8 mouse cellular contexts compared by ENCODE assay signal in genomic region chr6:115049015-115049414, GRCm38 (mm10). TPM values are rescaled to one million over a fixed set of nuclear protein-coding genes. Genes with fewer than 3 reads are reported as not detected.
DNase-seq lines count a peak whose midpoint lies in the region; ATAC-seq and TF ChIP-seq lines count a peak whose summit lies in the region.

No protein-coding gene starts in this region.

- peak; percentile 67 for TF ChIP-seq CTCF in E14TG2a.4 (conservative IDR thresholded peaks at IDR 0.05; ENCODE audit: low read length)
- TF ChIP-seq CTCF in embryonic fibroblast, embryonic 13.5 days (IDR thresholded peaks at IDR 0.05; ENCODE audit: borderline replicate concordance, insufficient read depth, low read length): peak; percentile 19; the same call in 1 of the 2 replicates

- H3K9me3 ChIP-seq in intestine, embryonic 14.5 days (ENCODE audit: control insufficient read depth, low read length): no peaks in the 10 kb centered on the region
- no peaks in the 10 kb centered on the region for H3K9me3 ChIP-seq in intestine, embryonic 15.5 days
- H3K9me3 ChIP-seq in E14TG2a.4 (ENCODE audit: low read length): peaks cover 19% of the 10 kb centered on the region

- TF ChIP-seq POLR2A in embryonic fibroblast, embryonic 13.5 days (IDR thresholded peaks at IDR 0.05; ENCODE audit: low read depth, low read length): no peak

- no peak overlapping the region for H3K9ac ChIP-seq in intestine, embryonic 14.5 days (ENCODE audit: low read length)
- no peak overlapping the region for H3K9ac ChIP-seq in intestine, embryonic 15.5 days

- H3K36me3 ChIP-seq in intestine, embryonic 14.5 days (ENCODE audit: control insufficient read depth, insufficient read depth, low read length): no peaks in the 10 kb centered on the region
- H3K36me3 ChIP-seq in intestine, embryonic 15.5 days: no peaks in the 10 kb centered on the region
- no peaks in the 10 kb centered on the region for H3K36me3 ChIP-seq in E14TG2a.4 (ENCODE audit: insufficient read depth, low read length)

- H3K27me3 ChIP-seq in intestine, embryonic 14.5 days (replicated peaks; ENCODE audit: control insufficient read depth, insufficient read depth, low read length): no peaks in the 10 kb centered on the region
- H3K27me3 ChIP-seq in intestine, embryonic 15.5 days (replicated peaks): no peaks in the 10 kb centered on the region
- peaks cover 9% of the 10 kb centered on the region; the same call in 1 of the 2 replicates for H3K27me3 ChIP-seq in E14TG2a.4 (ENCODE audit: insufficient read depth, low read length)

- no peak overlapping the region for H3K27ac ChIP-seq in intestine, embryonic 14.5 days (ENCODE audit: low read depth)
- no peak overlapping the region for H3K27ac ChIP-seq in intestine, embryonic 15.5 days
- no peak overlapping the region for H3K27ac ChIP-seq in embryonic fibroblast, embryonic 13.5 days (ENCODE audit: insufficient read depth, low read length)

- H3K4me3 ChIP-seq in intestine, embryonic 14.5 days (ENCODE audit: low read depth, low read length): no peak overlapping the region
- no peak overlapping the region for H3K4me3 ChIP-seq in intestine, embryonic 15.5 days (replicated peaks)
- no peak overlapping the region for H3K4me3 ChIP-seq in E14TG2a.4 (replicated peaks; ENCODE audit: low read length)
- H3K4me3 ChIP-seq in embryonic fibroblast, embryonic 13.5 days (ENCODE audit: insufficient read depth, low read length): no peak overlapping the region

- DNase-seq in intestine, embryonic 14.5 days (ENCODE audit: low spot score): peak; percentile 75
- peak; percentile 28 for DNase-seq in adipocyte (ENCODE audit: low spot score)
- peak; percentile 70 for DNase-seq in retina, embryonic 14.5 days (ENCODE audit: low spot score)
- DNase-seq in urinary bladder, postnatal 4 days (ENCODE audit: low spot score in 2 of 2): no peak

- 27% methylated on average over 4 of the region's 4 CpGs for WGBS in intestine, embryonic 14.5 days
- 20% methylated on average over 4 of the region's 4 CpGs for WGBS in intestine, embryonic 15.5 days

- H3K4me1 ChIP-seq in intestine, embryonic 14.5 days (replicated peaks; ENCODE audit: control insufficient read depth, insufficient read depth, low read length): no peaks in the 10 kb centered on the region
- no peaks in the 10 kb centered on the region for H3K4me1 ChIP-seq in intestine, embryonic 15.5 days (replicated peaks)
- H3K4me1 ChIP-seq in E14TG2a.4 (replicated peaks; ENCODE audit: low read depth, low read length): no peaks in the 10 kb centered on the region
- no peaks in the 10 kb centered on the region for H3K4me1 ChIP-seq in embryonic fibroblast, embryonic 13.5 days (ENCODE audit: control insufficient read depth, insufficient read depth, low read length)

- H3K4me2 ChIP-seq in intestine, embryonic 14.5 days (ENCODE audit: low read length): no peak overlapping the region
- H3K4me2 ChIP-seq in intestine, embryonic 15.5 days (replicated peaks): no peak overlapping the region

- ATAC-seq in intestine, embryonic 14.5 days (replicated peaks; ENCODE audit: low FRiP score, low TSS enrichment, low read depth): no peak
- no peak for ATAC-seq in intestine, embryonic 15.5 days
- no peak for ATAC-seq in inflammation-experienced regulatory T-cells, adult 6 months

RNA-seq across cellular contexts. Expression of gene Tamm41, which starts 11.3 kb away (rescaled TPM):
- polyA plus RNA-seq in intestine, embryonic 14.5 days (2014; fragmentation: Nextera tagmentation; extraction: Ambion mirVana): 73.3 and 77.2 TPM in 2 replicates
- polyA plus RNA-seq in intestine, embryonic 15.5 days (2015; fragmentation: Nextera tagmentation; extraction: Ambion mirVana): 60.1 and 61.6 TPM in 2 replicates
- polyA plus RNA-seq in embryonic fibroblast, embryonic 13.5 days (2011; ENCODE audit: insufficient read length, low read depth, missing spikeins): 14.2 and 16.8 TPM in 2 replicates
- polyA plus RNA-seq in inflammation-experienced regulatory T-cells, adult 6 months (2017; shearing (Covaris generic)): 10 to 100 TPM; 19.7 to 33.2 (median 25.1) TPM

Comparison
In these comparisons a context has a peak if more than half of its experiments do, and no peak if none do; other contexts are left out.
1. DNase-seq: peak in intestine, embryonic 14.5 days (single experiment), adipocyte (single experiment) and retina, embryonic 14.5 days (single experiment); none in urinary bladder, postnatal 4 days (0 of 2).